Mouse (Mus musculus): Measurements from ENCODE around the gene Panx1.

- TF ChIP-seq CTCF (IDR thresholded peaks at IDR 0.05; ENCODE audit: low read depth, low read length): no peak
- TF ChIP-seq POLR2A (IDR thresholded peaks at IDR 0.05; ENCODE audit: borderline replicate concordance, low read depth, low read length): no peak
Measured at GRCm38 (mm10) chr9:15064176-15064575, 18.9 kb upstream of the Panx1 start.

All from bone marrow macrophage, adult 2 months (primary cell).